Mouse (Mus musculus) testis, adult 2 months (tissue): Measurements from ENCODE around the gene Dpp6.

Source experiments
- CTCF ChIP-seq: fragments of 200-500 bp; IDR thresholded peaks from 2 replicates; pipeline ENCODE4 v1.5.1; 2012; ENCODE audit warnings: low read depth, mild to moderate bottlenecking, inconsistent platforms, low read length, moderate library complexity; ENCODE audit not compliant: control insufficient read depth, insufficient read depth, insufficient replicate concordance
- POLR2A ChIP-seq: fragments of 200-500 bp; IDR thresholded peaks from 2 replicates; pipeline ENCODE4 v1.6.1; 2012; ENCODE audit warnings: low read depth, mild to moderate bottlenecking, inconsistent platforms, low read length, moderate library complexity; ENCODE audit not compliant: control insufficient read depth

DNA sequence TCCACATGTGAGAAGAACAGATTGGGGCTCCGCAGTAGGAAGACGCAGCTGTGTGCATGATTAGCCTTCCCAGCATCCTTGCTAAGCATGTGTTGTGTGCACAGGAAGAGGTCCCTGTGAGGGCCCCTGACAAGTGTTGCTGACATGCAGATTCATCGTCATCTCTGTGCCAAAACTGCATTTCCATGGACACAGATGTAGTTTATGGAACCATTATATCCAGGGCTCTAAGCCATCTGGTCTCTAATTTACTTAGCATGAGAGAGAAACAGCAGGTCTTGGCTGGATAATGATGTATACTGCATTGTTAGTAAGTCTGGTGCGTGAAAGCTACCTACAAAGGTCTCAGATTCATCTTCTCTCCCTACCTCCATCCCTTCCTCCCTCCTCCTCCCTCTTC is 673.9 kb downstream of the Dpp6 start:
- TF ChIP-seq POLR2A (no peak), CTCF (no peak)
